Mouse (Mus musculus) testis, postnatal 10 days (tissue): ENCODE results near the gene Rab3gap1.
A peak's percentile ranks its signal among the peaks of the same experiment; 100 is the strongest.

Experiments used
- DNase-seq: peaks from one replicate; pipeline ENCODE4 v3.0.0; 2021; ENCODE audit warnings: low spot score

Gene Rab3gap1

GRCm38 (mm10) chr1:127983274-127983993 is 114.9 kb downstream of the Rab3gap1 start:
- no peak for DNase-seq

- no peak for DNase-seq
Observed at GRCm38 (mm10) chr1:127985391-127985790, 116.8 kb downstream of the Rab3gap1 start.

- DNase-seq = no peak
Observed at GRCm38 (mm10) chr1:127988246-127988645, 119.7 kb downstream of the Rab3gap1 start.

- DNase-seq = no peak
Observed at GRCm38 (mm10) chr1:127989387-127989786, 120.8 kb downstream of the Rab3gap1 start.

- peak; percentile 44 for DNase-seq
Observed at GRCm38 (mm10) chr1:127989876-127990731, 121.5 kb downstream of the Rab3gap1 start.
